Mouse (Mus musculus) cerebellum, adult 2 months (tissue): ENCODE results near the gene Ppp6r1.

Source experiments
- CTCF ChIP-seq: fragments of 200-500 bp; IDR thresholded peaks from 2 replicates; pipeline ENCODE4 v1.5.1; 2011; ENCODE audit warnings: low read depth, mild to moderate bottlenecking, control low read depth, low read length, moderate library complexity, borderline replicate concordance; ENCODE audit not compliant: insufficient read depth
- POLR2A ChIP-seq: fragments of 200-500 bp; IDR thresholded peaks from 2 replicates; pipeline ENCODE4 v1.6.1; 2011; ENCODE audit warnings: low read length, control low read depth, borderline replicate concordance; ENCODE audit not compliant: insufficient read depth

DNA sequence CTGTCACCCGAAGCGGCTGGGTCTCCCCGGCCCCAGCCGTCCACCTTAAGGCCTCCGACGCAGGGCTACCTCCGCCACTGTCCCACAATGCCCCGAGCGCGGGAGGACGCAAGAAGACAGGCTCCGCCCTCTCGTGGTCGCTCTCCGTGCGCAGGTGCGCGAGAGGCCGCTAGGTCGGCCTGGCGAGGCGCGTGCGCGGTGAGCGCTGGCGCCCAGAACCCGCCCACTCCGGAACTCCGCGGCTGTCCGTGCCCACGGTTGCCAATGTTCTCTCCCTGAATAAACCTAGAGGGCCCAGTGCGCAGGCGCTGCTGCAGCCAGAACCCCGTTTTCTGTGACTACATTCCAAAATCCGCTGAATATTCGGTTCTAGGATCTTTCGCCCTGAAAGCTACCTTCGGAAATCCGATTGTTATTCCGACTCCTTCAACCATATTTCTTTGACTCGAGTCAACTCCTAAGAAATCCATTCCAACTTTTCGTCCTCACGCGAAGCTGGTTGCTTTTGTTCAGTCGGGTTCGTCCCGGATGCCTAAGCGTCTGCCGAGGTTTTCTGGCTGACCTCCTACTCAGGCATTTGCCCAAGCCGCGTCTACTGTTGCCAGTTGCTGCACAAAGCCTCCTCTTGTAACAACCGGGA is at the start of gene Ppp6r1:
- TF ChIP-seq POLR2A (peak; percentile 75; the same call in 1 of the 2 replicates), CTCF (peak; percentile 5; the same call in 1 of the 2 replicates)
